Mouse (Mus musculus): ENCODE data around the gene Drd3.

Gene Drd3

DNA sequence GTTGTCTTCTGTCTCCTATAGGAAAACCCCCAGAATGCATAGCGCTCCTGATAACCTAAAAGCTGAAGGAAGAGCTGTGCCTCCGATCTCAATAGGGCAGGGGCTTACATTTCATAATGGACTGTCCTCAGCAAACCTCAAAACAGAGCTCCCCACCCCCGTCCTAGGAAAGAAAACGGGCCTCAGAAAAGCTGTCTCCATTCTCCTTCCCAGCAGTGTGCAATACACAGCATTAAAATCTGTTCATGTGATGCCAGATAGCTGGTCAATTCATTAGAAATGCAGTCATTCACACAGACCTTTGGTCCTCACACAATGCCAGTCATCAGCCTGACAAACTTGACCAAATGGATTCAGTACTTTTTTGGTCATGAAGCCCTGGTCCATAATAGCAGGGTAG is 45.7 kb downstream of the Drd3 start:
- in situ Hi-C loops (cut with MboI; ENCODE audit: low pct_unique_long_range_greater_than_20kb in 1 of 2, low sequenced_read_pairs in 2 of 2, unreplicated experiment in 1 of 2) = no loop called here

DNA sequence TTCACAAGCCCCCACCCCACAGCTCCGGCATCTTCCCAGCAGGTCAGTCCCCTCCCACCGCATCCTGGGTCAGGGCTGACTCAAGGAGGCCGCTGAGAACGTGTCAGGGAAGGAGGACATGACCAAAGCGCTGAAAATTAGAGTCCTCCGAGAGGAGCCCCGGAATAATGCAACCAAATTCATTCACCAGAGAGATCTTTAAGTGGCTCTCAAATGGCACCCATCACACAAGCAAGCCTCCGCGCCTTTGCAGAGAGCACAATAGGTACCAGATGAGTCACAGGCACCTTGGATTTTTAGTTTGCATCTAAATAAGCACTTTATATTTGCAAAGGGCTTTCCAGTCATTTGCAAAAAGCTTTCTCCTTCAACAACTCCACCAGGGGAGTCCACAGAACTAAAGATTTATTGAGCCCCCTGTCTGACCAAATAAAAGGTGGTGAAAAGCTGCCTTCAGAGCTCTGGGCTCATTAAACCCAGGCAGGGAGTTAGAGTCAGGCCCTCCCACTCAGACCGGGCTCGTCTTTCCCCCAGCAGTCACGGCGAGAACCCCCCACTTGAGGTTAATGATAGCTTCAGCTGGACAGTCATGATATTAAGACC is 46.4 kb downstream of the Drd3 start:
- in situ Hi-C loops (cut with MboI; ENCODE audit: low pct_unique_long_range_greater_than_20kb in 1 of 2, low sequenced_read_pairs in 2 of 2, unreplicated experiment in 1 of 2) = no loop called here

DNA sequence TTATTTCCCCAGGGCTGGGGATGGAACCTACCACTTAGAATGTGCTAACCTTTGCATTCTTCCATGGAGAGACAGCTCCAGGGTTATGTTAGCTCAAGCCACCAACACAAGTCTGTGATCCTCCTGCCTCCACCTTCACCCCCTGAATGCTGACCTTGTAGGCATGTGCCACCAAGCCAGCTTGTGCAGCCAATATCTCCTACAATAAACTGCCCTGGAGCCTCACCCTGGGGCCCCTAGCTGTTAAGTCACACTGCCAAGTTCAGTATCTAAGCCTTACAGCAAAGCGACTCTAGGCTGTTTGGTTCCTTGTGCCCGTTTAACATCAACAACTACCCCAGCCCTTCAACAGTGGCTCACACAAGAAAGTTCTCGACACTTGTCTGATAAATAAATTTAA is 47.3 kb downstream of the Drd3 start:
- in situ Hi-C loops (cut with MboI; ENCODE audit: low pct_unique_long_range_greater_than_20kb in 1 of 2, low sequenced_read_pairs in 2 of 2, unreplicated experiment in 1 of 2) = no loop called here

DNA sequence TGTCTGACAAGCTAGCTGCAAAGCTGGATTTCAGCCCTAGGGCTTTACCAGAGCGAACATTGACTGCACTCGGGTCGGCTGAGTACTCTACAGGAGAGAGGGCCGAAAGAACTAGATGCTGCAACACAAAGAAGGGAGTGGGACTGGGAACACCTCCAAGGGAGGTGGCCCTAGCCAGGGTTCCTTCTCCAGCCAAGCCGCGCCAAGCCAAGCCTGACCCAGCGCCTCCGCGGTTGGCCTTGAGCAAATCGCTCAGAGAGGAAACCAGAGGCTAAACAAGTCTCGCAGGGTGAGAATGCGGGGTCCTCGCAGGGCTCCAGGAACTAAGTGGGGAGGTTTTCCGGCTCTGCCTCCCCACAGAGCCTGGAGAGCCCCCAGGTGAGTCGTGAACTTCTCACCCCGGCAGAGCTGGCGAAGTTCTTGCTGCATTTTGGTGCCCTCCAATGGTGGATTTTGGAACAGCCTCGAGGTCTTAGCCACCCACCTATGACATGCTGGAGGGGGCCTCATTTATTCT is 48.0 kb downstream of the Drd3 start:
- in situ Hi-C loops (cut with MboI; ENCODE audit: low pct_unique_long_range_greater_than_20kb in 1 of 2, low sequenced_read_pairs in 2 of 2, unreplicated experiment in 1 of 2) = no loop called here

DNA sequence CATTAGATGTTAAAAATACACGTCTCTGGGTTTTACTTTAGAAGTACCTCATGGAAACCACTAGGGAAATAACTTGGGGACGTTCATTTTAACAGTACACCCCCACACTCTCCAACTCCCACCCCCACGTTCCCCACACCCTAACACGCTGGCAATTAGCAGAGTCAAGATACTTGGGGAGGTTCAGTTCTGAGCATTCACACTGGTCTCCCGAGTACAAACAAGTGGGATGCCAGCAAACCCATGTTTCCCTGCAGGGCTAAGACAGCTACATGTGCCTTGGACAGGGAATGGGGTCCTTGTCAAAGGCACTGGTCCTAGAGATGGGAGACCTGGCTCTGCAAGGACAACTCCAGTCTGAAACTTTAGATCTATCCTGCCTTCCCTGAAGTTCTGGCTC is 48.6 kb downstream of the Drd3 start:
- in situ Hi-C loops (cut with MboI; ENCODE audit: low pct_unique_long_range_greater_than_20kb in 1 of 2, low sequenced_read_pairs in 2 of 2, unreplicated experiment in 1 of 2) = no loop called here

DNA sequence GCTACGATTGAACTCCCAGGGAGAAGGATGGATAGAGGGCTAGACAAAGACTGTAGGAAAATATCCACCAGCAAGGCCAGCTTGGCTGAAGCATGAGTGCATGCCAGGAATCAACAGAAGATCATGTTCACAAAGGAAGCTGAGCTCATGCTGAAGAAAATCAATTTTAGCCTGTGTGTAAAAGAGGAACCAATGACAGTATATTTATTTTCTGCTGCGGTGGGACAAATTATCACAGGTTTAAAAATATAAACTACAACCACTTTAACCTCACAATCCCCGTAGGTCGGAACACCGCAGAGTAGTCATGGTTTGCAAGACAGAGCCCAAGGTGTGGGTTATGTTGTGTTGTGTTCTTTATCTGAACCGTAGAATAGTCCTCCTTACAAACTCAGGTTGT is 50.5 kb downstream of the Drd3 start:
- in situ Hi-C loops (cut with MboI; ENCODE audit: low pct_unique_long_range_greater_than_20kb in 1 of 2, low sequenced_read_pairs in 2 of 2, unreplicated experiment in 1 of 2) = no loop called here

DNA sequence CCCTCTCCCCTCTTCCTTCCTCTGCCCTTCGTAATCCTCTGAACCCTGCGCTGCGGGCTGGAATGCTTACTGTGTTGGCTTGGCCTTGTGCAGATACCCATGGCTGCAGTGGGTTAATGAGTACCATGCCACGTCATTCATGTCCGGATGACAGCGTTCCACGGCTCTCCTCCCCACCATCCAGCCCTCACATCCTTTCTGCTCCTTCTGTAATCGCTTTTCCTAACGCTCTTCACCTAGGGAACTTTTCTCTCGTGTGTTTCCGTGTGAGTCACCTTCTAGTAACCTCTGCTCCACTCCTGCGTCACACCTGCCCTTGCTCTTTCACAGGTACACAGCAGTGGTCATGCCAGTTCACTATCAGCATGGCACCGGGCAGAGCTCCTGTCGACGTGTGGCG is 53.2 kb downstream of the Drd3 start:
- in situ Hi-C loops (cut with MboI; ENCODE audit: low pct_unique_long_range_greater_than_20kb in 1 of 2, low sequenced_read_pairs in 2 of 2, unreplicated experiment in 1 of 2) = no loop called here

DNA sequence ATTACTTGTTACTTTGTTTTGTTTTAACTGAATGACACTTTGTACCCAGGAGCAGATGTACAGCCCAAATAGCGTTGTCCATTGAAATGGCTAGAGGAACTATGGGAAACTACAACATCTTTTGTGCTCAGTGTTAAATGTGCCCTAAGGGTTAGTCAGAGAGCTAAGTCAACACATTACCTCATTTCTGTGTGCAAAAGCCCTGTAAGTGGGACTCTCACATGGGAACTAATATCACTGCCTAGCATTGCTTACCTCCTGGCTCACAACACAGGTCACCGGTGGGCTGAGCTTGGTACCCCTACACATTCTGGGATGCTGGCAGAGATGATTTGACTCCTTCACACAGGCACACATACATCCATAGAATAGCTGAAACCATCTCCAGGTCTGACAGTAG is 55.6 kb downstream of the Drd3 start:
- in situ Hi-C loops (cut with MboI; ENCODE audit: low pct_unique_long_range_greater_than_20kb in 1 of 2, low sequenced_read_pairs in 2 of 2, unreplicated experiment in 1 of 2) = no loop called here

DNA sequence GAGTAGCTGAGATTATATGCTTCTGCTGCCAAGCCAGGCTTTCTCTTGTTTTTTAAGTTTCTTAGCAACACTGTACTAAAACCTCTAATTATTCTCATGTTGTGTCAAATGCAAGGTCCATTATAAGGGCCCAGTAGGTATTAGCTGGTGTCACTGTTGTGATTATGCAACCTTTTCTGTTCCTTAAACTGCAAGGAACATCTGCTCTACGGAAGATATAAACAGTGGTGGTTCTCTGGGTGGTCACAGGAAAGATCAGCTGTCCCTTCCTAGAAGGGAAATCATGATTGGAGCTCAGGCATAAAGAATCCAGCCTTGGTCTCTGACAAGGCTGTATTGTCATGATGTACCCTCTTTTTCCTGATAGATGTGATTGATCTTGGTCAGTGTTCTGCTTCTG is 57.6 kb downstream of the Drd3 start:
- in situ Hi-C loops (cut with MboI; ENCODE audit: low pct_unique_long_range_greater_than_20kb in 1 of 2, low sequenced_read_pairs in 2 of 2, unreplicated experiment in 1 of 2) = no loop called here

DNA sequence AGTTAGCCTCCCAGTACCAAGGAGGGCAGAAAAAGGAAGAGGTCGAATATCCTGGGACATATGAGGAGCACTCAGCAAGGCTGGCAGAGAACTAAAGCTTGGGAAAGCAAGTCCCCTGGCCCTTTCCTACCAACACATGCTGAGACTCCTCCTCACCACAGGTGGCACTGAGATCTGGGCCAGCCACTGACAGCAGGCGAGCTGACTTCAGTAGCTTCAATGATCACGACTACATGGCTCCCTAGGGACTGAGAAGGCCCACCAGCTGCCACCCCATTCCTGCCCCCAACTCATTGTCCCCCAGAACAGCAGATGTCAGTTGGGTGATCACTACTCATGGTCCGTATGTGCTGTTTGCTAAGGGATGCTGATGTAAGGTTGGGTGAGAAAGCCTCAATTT is 60.8 kb downstream of the Drd3 start:
- in situ Hi-C loops (cut with MboI; ENCODE audit: low pct_unique_long_range_greater_than_20kb in 1 of 2, low sequenced_read_pairs in 2 of 2, unreplicated experiment in 1 of 2) = no loop called here

DNA sequence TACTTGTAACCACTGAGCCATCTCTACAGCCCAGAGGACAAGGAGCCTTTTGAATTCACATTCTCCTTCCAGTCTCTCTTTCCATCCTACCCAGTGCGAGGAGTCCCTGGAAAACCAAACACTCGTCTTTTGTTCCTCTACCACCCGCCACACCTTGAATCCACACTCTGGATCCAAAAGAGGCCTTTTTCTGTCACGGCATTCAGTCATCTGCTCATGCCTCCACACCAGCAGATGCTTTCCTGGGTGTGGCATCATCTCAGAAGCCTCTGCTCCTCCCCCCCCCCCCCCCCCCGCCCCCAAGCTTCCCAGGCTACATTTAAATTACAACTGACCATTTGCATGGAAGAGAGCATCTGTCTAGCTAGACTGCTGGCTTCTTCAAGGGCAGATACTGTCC is 62.5 kb downstream of the Drd3 start:
- in situ Hi-C loops (cut with MboI; ENCODE audit: low pct_unique_long_range_greater_than_20kb in 1 of 2, low sequenced_read_pairs in 2 of 2, unreplicated experiment in 1 of 2) = no loop called here

DNA sequence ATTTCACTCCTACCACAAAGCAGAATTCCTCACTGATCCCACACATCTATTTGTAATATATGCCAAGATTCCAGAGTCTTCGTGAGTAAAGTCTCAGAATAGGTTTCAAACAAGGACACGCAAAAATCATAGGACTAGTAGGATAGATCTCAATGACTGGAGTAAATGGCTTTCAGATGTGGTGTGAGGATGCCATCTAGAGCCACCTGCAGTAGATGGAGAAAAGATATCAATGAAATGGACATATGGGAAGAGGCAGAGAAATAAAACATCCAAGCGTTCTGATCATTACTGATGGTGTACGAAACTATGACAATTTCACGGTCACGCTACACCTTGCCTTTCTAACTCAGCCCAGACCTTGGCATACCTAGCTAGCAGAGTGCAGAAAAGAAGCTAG is 64.6 kb downstream of the Drd3 start:
- in situ Hi-C loops (cut with MboI; ENCODE audit: low pct_unique_long_range_greater_than_20kb in 1 of 2, low sequenced_read_pairs in 2 of 2, unreplicated experiment in 1 of 2) = no loop called here

DNA sequence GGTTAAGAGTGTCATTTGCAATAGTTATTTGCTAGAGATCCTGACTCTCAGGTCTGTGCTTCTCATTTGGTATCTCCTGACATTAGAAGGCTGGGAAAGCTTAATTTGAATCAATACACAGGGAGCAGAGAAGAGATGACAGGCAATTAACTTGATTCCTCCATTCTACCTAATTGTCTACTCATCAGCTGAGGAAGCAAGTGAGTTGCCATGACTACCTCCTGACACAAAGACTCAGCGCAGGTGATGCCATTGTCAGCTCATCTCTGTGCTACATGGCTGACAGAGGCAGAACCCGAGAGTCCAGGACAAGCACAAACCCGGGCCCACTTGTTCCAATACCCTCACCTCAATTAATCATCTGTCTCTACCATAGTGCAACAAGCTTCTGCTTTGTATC is 73.7 kb downstream of the Drd3 start:
- in situ Hi-C loops (cut with MboI; ENCODE audit: low pct_unique_long_range_greater_than_20kb in 1 of 2, low sequenced_read_pairs in 2 of 2, unreplicated experiment in 1 of 2) = no loop called here

DNA sequence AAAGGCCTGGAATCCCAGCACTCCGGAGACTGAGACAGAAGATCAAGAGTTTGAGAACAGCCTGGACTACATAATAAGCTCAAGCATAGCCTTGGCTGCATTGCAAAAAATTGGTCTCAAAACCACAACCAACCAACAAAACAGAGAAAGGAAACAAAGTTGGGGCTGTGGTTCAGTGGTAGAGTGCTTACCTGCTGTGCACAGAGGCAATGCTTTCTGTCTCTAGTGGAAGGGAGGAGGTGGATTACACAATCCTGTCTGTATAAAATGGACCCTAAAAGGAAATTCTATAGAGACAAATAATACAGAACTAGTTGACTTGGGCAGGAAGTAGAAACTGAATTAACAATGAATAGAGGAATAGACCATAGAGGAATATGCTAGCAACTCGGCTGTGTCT is 78.1 kb downstream of the Drd3 start:
- in situ Hi-C loops (cut with MboI; ENCODE audit: low pct_unique_long_range_greater_than_20kb in 1 of 2, low sequenced_read_pairs in 2 of 2, unreplicated experiment in 1 of 2) = no loop called here

DNA sequence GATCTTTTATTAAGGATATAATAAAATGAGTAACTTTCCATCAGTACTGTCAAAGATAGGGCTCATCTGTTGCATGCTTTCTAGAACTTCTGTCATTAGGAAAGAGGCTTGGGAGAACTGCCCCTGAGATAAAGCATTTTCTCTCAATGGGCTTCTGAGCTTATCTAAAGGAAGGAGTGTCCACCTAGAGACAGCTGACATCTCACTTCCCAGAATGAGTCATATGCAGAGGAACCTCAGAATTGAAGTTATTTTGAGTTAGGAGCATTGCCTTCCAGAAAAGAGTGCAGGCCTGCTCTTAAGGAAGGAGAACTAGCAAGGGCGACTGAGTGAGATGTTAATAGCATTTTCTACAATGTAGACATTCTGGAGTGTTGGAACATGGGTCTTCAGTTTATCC is 87.4 kb downstream of the Drd3 start:
- in situ Hi-C loops (cut with MboI; ENCODE audit: low pct_unique_long_range_greater_than_20kb in 1 of 2, low sequenced_read_pairs in 2 of 2, unreplicated experiment in 1 of 2) = no loop called here

DNA sequence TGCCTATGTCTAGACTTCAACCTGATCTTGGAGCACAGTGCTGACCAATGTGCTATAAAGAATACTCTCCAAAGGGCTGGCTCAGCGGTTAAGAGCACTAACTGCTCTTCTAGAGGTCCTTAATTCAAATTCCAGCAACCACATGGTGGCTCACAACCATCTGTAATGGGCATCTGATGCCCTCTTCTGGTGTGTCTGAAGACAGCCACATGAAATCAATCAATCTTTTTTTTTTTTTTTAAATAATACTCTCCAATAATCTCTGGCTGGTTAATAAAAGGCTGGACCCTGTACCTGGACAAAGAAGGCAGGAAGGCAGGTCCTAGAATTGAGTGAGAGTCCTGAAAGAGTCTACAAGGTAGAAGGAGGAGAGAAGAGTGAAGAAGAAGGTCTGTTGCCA is 96.0 kb downstream of the Drd3 start:
- in situ Hi-C loops (cut with MboI; ENCODE audit: low pct_unique_long_range_greater_than_20kb in 1 of 2, low sequenced_read_pairs in 2 of 2, unreplicated experiment in 1 of 2) = no loop called here

DNA sequence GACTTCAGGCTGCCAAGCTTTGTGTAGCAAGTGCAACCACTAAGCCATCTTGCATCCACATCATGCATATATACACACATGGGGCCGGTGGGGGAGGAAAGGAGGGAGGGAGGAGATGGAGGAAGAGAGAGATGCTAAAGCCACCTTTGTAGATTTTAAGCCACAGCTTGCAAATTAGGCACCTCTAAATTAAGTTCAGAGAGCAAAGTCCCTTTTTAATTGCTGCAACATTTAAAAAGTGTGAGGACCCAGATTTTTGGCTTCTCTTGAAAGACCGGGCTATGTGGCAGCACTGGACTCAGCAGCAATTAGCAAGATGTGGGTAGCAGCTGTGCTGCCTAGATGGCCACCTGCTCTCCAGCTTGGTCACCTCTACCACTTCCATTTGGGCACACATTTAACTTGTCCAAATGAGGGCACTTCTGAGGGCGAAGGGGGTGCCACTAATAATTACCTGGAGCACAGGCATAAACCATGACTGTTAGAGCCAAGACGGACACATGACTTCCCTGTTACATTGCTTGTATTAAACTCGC is 105.2 kb downstream of the Drd3 start:
- in situ Hi-C loops (cut with MboI; ENCODE audit: low pct_unique_long_range_greater_than_20kb in 1 of 2, low sequenced_read_pairs in 2 of 2, unreplicated experiment in 1 of 2) = no loop called here

DNA sequence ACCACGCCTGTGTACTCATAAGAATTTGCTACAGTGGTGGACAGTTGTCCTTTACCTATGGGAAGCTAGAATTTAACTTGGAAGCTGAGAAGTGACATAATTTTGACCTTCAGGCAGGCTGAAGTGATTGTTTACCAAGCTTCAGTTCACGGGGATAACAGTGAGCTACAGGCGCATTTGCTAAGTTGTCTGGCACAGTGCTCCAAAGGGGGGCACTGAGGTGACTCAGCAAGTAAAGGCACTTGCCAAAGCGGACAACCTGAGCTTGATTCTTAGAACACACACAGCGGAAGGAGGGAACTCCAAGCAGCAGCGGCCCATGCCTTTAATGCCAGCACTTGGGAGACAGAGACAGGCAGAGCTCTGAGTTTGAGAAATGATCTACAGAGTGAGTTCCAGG is 106.8 kb downstream of the Drd3 start:
- in situ Hi-C loops (cut with MboI; ENCODE audit: low pct_unique_long_range_greater_than_20kb in 1 of 2, low sequenced_read_pairs in 2 of 2, unreplicated experiment in 1 of 2) = no loop called here

DNA sequence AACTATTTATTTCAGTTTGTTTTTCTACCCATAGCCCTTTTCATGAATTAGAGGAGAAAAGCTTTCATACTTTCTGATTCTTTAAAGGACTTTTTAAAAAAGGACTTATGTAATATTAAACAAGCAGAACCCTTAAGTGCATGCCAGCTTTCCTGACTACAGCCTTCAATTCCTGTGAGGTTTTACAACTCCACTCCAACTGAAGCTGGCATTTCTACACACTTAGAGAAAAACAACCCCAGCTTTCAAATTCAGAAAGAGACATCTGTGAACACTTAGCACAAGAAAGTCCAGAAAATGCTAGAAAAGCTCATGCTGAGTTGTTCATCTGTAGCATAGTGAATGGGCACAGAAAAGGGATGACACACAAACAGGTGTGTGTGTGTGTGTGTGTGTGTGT is 116.0 kb downstream of the Drd3 start:
- in situ Hi-C loops (cut with MboI; ENCODE audit: low pct_unique_long_range_greater_than_20kb in 1 of 2, low sequenced_read_pairs in 2 of 2, unreplicated experiment in 1 of 2) = no loop called here

DNA sequence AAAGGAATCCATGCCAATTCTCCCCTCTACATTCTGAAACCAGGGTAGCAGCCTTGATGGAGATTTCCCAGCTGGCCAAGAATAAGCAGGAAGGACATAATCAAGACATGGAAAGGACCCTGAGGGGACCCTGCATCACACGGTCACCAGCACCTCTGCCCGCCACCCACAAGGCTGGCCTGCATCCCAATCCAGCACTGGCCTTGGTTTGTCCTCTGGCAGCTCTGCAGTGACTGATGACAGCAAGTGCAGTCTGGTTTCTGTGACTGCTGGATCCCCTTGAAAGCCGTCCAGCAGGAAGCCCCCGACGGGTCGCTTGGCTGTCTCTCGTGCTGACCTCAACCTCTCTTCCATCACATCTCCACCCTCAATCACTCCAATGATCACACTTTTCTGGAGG is 117.6 kb downstream of the Drd3 start:
- in situ Hi-C loops (cut with MboI; ENCODE audit: low pct_unique_long_range_greater_than_20kb in 1 of 2, low sequenced_read_pairs in 2 of 2, unreplicated experiment in 1 of 2) = no loop called here

Measured in mouse embryonic stem cell (cell line).